Mouse (Mus musculus) heart, adult 11 months (tissue): ENCODE results near the gene Gm5475.

Experiments used
- DNase-seq: peaks from one replicate; pipeline ENCODE4 v3.0.0; 2022

Gene Gm5475

DNA sequence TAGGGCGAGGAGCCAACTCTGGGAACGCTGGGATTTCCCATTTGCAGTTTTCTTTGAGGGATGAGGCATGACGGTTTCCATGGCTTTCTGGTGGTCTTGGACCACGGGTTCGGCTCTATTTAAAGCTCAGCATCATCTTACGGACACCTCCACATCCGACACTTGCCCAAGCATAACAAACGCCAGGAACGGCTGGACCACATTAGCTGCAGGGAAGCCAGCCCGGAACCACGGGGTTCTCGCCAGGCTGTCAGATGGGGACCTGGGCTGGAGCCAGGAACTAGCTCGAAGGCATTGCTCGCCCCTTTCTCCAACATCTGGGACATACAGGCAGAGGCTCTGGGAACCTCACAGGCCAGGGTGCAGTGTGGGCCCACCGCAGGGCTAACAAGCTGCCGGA, 29.3 kb downstream of the Gm5475 start:
- peak; percentile 96 for DNase-seq

DNA sequence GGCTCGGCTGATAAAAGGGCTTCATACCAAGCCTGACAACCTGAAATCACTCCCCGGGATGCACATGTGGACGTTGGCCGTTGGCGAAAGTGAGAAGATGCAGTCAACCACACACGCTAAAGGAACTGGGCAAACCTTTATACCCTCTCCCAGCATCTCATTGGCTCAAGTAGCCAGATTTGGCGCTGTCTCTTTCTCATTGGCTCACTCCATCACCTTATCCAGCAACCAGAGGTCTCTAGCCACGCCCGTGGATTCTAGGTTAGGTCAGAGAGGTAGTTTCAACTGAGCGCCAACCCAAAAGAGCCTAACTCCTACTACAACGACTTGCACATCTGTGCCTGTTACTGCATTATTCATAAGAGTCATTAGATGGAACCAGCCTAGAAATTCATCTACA, 30.5 kb downstream of the Gm5475 start:
- no peak for DNase-seq

DNA sequence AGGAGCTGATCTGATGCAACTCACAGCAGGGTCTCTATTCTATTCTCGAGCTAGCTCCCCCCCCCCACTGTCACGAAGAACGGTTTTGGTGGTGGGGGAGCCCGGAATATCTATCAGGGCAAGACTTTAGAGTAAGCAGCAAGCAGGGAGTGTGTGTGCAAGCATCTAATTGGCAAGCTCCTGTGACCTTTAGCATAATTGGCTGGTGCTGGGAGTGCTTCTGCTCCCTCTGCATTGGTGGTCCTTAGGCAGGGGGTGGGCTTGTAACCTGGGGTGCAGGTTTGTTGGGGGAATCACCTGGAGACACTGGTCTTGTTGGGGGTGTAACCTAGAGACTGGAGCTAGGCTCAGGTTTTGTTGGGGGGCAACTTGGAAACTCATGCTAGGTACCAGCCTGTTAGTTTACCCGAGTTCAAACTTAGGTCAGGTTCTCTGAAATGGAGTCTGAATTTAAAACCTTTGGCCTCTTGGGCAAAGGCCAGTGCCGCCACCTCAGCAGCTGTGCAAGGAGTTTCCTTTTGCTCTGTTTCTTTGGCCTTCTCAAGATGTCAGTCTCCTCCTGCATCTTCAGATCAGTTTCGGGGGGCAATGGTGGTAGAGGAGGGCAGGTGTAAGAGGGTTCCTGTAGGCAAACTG, 34.5 kb downstream of the Gm5475 start:
- DNase-seq, result peak; percentile 81

DNA sequence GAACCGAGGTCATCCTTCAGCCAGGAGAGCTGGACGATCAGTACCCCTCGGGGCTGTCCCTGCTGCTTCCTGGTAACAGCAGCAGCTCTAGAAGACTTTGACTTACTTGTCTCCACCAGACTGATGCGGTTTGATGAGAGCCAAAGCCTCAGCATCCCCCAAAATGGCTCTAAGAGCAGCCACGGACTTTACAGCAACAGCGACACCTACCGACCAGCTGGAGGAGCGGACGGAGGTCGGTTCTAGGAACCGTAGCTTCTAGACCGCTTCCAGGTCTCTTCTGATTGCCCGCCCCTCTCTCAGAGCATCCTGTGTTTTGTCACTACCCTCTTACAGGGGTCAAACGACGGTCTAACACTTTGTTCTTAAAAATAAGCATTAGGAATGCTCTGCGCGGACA, 35.4 kb downstream of the Gm5475 start:
- peak; percentile 92 for DNase-seq

DNA sequence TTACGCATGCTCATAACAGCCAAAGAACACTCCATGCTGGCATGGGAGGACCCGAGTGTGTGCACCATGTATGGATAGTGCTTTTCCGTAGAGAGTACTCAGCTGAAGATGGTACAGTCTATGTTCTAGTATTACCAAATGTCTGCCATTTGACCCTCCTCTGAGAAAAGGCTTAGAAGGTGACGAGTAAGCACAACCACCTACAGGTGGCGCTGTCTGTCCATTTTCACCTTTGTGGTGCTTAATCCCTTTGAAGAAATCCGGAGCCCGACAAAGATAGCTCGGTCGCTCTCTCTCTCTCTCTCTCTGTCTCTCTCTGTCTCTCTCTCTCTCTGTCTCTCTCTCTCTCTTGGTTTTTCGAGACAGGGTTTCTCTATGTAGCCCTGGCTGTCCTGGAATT, 36.1 kb downstream of the Gm5475 start:
- DNase-seq, result peak; percentile 88

DNA sequence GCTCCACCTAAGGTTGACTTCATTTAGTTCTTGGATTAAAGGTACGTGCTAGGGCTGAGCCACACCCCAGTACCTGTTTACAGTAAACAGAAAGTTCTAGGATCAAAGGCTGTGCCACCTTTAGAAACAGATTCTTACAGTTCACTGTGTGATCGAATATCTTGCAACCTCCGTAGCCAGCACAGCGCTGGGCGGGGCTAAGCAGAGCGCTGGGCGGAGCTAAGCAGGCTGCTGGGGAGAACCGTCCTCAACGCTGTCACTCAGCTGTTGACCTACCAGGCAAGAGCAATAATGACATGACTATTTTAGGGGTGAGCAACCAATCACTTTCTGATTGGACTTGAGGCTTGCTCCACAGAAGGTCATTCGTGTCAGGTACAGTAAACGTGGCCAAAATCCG, 39.0 kb downstream of the Gm5475 start:
- DNase-seq, result peak; percentile 78

DNA sequence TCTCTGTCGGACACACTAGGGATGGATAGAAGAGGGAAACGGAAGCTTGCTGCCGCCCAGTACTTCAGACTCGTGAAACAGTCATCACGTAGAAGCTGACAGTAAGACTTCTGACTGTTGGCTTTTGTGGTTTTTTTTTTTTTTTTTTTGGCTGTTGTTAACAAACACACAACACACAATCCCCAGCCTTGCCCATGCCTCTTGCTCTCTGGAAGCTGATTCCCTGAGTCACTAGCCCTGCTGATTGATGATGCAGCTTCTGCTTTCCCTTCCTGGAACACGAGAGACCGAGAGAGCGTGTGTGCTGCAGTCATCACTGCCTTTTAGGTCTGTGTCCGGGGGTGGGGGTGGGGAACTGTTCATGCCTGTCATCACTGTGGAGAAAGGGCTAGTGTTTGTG, 39.7 kb downstream of the Gm5475 start:
- DNase-seq, result peak; percentile 87

DNA sequence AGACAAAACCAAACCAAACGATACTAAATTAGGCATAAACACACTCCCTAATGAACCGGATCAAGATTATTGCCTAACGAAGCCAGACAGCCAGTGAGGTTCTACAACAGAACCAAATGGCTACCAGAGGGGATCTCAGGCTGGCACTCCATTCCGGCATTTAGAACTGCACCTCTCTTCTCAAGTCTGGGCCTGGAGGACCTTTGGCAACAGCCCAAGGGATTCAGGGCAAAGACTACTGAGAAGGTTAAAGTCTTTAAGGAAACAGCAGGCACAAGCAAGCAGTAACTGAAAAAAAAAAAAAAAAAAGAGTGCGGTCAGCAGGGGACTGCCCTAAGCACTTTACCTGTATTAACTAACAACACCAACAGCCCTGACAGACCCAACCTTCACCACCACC, 40.1 kb downstream of the Gm5475 start:
- no peak for DNase-seq

DNA sequence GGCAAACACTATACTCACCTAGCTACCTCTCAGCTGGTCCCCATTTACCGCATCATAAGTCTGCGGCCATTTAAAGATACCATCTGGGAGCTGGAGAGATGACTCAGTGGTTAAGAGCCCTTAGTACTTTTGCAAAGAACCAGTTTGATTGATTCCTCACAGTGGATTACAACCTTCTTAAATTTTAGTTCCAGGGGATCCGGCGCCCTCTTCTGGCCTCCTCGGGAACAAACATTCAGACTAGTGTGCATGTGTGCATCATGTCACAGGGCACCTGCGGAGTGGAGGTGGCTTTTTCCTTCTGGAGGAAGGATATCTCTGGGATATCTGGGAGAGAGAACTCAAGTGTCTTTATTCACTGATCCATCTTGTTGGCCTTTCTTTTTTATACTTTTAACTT, 41.8 kb downstream of the Gm5475 start:
- no peak for DNase-seq

DNA sequence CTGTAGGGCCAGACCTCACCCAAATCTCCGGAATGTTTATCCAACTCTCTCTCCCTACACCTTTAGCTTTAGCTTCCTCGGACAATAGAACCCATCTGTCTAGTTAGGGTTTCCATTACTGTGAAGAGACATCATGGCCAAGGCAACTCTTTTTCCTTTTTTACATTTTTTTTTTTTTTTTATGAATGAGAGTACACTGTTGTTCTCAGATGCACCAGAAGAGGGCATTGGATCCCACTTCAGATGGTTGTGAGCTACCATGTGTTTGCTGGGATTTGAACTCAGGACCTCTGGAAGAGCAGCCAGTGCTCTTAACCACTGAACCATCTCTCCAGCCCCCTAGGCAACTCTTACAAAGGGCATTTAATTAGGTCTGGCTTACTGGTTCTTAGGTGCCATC, 43.5 kb downstream of the Gm5475 start:
- DNase-seq, result no peak

DNA sequence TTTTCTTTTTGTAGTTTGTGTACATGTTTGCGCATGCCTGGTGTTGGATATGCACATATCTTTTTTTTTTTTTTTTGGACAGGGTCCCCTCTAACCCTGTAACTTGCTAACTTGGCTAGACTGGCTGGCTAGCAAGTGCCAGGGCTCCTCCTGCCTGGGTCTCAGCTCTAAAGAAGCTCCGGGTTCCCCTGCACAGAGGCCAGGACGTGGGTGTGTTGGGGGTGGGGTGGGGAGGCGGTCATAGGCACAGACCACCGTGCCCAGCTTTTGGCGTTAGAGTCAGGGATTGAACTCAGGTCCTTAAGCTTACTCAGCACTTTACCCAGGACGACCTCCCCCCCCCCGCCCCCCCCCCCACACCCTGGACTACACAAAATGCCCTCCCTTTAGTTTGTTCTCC, 45.8 kb downstream of the Gm5475 start:
- DNase-seq, result peak; percentile 94

DNA sequence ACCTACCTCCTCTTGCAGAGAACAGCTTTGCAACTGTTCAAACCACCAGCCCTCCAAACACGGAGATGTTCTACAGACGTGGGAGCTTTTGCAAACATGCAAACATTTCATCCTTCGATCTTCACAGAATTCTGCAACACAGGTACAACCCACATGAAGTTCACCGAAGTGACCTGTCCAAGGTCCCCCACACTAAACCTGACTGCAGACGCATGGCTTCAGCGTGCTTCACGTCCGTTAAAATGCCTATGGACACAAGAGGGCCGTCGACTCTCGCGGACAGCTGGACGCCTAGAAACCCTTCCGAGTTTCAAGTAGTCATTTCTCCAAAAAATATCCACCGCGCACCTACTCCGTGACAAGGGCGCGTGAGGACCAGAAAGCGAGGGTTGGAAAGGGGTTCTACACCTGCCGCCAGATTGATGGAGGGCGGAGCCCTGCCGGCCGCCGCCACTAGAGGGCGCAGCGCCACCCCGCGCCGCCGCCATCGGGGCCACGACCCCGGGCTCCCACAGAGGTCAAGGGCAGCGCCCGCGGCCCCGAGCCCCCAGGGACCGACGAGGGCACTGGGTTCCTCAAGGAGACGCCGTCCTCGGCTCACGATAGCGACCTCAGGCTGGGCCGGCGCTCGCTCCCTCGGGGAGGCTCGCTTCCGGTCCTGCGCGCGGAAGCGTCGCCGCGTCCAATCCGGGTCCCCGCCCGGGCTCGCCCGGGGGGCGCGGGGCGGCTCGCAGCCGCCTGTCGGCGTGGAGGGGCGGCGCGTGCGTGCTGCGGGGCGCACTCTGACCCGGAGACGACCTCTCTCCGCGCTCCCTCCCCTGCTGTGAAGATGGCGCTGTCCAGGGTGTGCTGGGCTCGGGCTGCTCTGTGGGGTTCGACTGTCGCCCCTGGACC, 46.6 kb downstream of the Gm5475 start, which contains the start of gene Letmd1:
Letmd1 (plus strand) TSS at position 729 of the 894 bp plus-strand sequence.
- DNase-seq, result peak; percentile 99

DNA sequence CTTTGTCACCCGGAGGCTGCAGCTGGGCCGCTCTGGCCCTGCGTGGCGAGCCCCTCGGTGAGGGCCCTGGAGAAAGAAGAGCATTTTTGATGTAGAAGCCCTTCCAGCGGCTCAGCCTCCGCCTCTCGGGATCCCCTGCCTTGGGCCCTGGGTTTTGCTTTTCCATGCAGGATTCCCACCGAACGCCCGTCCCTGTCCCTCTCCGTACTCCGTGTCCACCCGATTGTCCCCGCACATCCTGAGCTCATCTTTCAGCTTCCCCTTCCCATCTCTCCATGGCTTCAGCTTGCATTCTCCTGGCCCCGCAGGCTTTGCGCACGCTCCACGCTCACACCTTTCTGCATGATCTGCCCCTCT, 47.2 kb downstream of the Gm5475 start:
- DNase-seq, result no peak

DNA sequence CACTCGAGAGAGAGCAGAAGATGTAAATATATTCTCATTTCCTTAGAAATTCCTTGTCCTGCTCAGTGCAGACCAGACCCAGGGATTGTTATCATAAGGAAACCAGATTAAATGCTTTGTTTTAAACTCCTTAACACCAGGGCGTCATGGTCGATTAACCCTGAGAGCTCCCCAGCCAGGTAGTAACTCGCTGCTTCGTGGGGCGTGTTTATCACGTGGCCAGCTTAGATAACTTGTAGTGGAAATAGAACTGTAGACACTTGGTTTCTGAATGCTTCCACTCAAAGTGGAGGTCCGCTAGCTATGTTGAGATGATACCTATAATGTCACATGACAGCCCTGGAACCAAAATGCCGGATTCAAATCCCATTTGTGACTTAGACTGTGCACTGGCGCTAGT, 48.1 kb downstream of the Gm5475 start:
- DNase-seq, result no peak

DNA sequence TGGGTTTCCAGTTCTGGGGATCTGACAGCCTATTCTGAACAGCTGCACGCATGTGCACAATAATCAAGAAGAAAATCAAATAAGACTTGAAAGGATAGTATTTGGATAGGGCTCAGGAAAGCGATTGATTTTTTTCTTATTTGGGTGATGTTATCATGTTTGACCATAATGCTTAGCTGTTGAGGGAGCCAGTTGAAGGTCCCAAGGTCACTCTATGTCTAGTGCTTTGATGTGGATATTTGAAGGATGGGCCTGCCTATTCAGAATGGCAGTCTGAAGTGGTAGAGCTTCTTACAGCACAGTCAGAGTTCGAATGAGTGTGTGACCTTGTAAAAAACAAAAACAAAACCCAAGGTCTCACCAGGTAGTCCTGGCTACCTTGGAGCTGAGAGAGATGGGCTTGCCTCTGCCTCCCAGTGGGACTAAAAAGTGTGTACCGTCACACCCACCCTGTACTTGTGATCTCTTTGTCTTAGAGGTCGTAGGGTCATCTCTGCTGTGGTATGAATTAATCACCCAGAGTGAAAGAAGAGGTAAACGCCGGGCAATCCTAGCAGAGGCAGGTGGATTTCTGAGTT, 52.1 kb downstream of the Gm5475 start:
- DNase-seq, result no peak
